Mouse (Mus musculus) liver, postnatal 0 days (tissue): ENCODE results near the gene Zfp65.

Experiments used
- CTCF ChIP-seq: sonication (generic); IDR thresholded peaks from 2 replicates; pipeline ENCODE4 v1.5.1; 2016; ENCODE audit warnings: antibody characterized with exemption, low read depth
- EP300 ChIP-seq: IDR thresholded peaks from 2 replicates; pipeline ENCODE4 v1.6.1; 2016; ENCODE audit warnings: antibody characterized with exemption, low read depth, mild to moderate bottlenecking

DNA sequence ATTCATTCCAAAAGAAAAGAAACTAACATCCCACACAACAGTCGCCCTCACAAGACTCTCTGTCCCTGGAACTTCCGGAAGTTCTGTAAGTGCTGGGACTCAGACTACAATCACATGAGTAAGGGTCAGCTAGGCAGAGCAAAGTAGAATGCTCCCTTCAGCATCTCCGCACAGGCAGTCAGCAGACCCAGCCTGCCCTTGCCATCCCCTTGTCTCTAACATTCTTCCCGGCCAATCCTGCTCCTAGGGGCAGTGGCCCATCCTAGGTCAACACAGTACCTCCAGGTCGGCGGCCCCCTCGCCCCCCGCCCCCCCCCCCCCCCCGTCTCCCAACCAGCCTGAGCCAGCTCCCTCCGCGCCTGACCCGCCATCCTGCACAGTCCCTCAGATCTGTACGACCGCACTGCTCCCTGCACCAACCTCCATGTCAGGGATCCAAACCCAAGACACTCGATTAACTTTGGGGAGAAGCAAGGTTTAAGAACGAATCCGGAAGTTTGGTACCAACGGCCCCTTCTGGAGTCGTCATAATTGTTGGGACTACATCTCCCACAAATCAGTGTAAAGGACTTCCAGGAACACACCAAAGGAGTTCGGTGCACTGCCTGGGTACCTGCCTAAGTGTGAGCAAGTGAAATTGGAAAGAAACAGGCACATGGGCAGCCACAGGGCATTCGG is at the start of gene Zfp65:
- TF ChIP-seq CTCF (no peak), EP300 (no peak)
